Mouse (Mus musculus) midbrain, embryonic 11.5 days (tissue): ENCODE measurements at regions not wholly inside any gene's neighbourhood (a gene's known extent, or its start where the extent isn't known, plus 50 kb on each side); places are given as distances from the start of the nearest gene placed in this dataset.

Source experiments
- ATAC-seq: fragments of 200-750 bp; cut with Nextera tagmentation; 2 replicates; pipeline ENCODE4 v1.8.0; 2017; ENCODE audit warnings: moderate TSS enrichment, moderate library complexity; ENCODE audit not compliant: low FRiP score
- DNase-seq: peaks from one replicate; pipeline ENCODE4 v3.0.0; 2015; ENCODE audit warnings: low spot score; ENCODE audit errors: missing footprints
- H3K27ac ChIP-seq: fragments of 300-500 bp; sonication (generic); 2 replicates; pipeline ENCODE4 v1.5.1; 2014; ENCODE audit warnings: low read depth, low read length
- H3K27me3 ChIP-seq: fragments of 300-500 bp; sonication (generic); 2 replicates; pipeline ENCODE4 v1.6.1; 2014; ENCODE audit warnings: mild to moderate bottlenecking, low read length, moderate library complexity, mixed read lengths; ENCODE audit not compliant: control insufficient read depth, insufficient read depth
- H3K36me3 ChIP-seq: fragments of 300-500 bp; sonication (generic); 2 replicates; pipeline ENCODE4 v1.6.1; 2014; ENCODE audit warnings: mild to moderate bottlenecking, low read length, moderate library complexity, mixed read lengths; ENCODE audit not compliant: control insufficient read depth, insufficient read depth
- H3K4me1 ChIP-seq: fragments of 300-500 bp; sonication (generic); 2 replicates; pipeline ENCODE4 v1.6.1; 2014; ENCODE audit warnings: low read length; ENCODE audit not compliant: control insufficient read depth, insufficient read depth
- H3K4me2 ChIP-seq: fragments of 300-500 bp; sonication (generic); 2 replicates; pipeline ENCODE4 v1.6.1; 2014; ENCODE audit warnings: mild to moderate bottlenecking, moderate library complexity
- H3K4me3 ChIP-seq: fragments of 300-500 bp; sonication (generic); 2 replicates; pipeline ENCODE4 v1.5.1; 2014; ENCODE audit warnings: low read depth, low read length
- H3K9ac ChIP-seq: fragments of 300-500 bp; sonication (generic); 2 replicates; pipeline ENCODE4 v1.6.1; 2014; ENCODE audit warnings: low read length
- H3K9me3 ChIP-seq: fragments of 300-500 bp; sonication (generic); 2 replicates; pipeline ENCODE4 v1.6.1; 2016; ENCODE audit warnings: low read length; ENCODE audit not compliant: control insufficient read depth
- WGBS: fragments of 180-500 bp; shearing (Covaris S2); extraction: QIAGEN DNeasy Blood & Tissue Kit; methylation state at CpG from one replicate; pipeline ENCODE4 v1.1.7; 2014; 5-methylcytosine and 5-hydroxymethylcytosine counted together

DNA sequence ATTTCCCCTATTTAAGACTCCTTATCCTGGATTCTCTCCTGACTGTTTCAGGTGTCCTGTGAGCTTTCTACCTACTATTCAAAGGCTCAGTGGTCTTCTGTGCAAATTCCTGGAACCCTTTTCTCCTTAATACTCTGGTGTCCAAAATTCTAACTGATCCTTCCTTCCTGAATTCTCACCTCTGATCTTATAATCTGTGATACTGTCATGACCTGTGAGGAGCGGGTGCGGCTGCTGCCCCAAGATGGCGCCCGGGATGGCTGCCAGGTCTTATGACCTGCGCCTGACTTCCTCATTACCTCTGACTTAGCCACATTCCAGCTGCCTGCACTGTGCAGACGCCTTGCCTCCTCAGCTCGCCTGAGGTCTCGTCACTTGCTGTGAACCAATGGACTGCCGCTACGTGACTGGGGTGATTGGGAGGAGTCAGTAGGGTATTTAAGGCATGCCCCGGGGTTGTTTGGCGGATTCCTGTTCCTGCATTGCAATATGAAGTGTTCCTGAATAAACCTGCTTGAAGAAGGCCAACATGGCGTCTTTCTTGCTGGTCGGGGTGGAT, 131.2 kb downstream of the Ptbp2 start:
- 95% methylated on average over 14 of the region's 14 CpGs for whole genome bisulfite sequencing
- H3K4me2 ChIP-seq = no peak overlapping the region
- no peaks in the 10 kb centered on the region for H3K27me3 ChIP-seq
- H3K4me1 ChIP-seq = no peaks in the 10 kb centered on the region
- H3K36me3 ChIP-seq = no peaks in the 10 kb centered on the region
- no peaks in the 10 kb centered on the region for H3K9me3 ChIP-seq
- no peak overlapping the region for H3K9ac ChIP-seq
- DNase-seq (peak; percentile 72), ATAC-seq (no peak)
- no peak overlapping the region for H3K27ac ChIP-seq
- no peak overlapping the region for H3K4me3 ChIP-seq

GRCm38 (mm10) chr3:119638633-119639032, 145.6 kb downstream of the Ptbp2 start:
- Histone ChIP-seq H3K4me3 (no peak overlapping the region), H3K4me2 (no peak overlapping the region), H3K27me3 (no peaks in the 10 kb centered on the region; the same call in 1 of the 2 replicates), H3K9me3 (no peaks in the 10 kb centered on the region), H3K9ac (no peak overlapping the region), H3K36me3 (no peaks in the 10 kb centered on the region), H3K4me1 (no peaks in the 10 kb centered on the region), H3K27ac (no peak overlapping the region)
- DNase-seq (no peak), ATAC-seq (no peak)
- 56% methylated on average over 3 of the region's 3 CpGs for WGBS

DNA sequence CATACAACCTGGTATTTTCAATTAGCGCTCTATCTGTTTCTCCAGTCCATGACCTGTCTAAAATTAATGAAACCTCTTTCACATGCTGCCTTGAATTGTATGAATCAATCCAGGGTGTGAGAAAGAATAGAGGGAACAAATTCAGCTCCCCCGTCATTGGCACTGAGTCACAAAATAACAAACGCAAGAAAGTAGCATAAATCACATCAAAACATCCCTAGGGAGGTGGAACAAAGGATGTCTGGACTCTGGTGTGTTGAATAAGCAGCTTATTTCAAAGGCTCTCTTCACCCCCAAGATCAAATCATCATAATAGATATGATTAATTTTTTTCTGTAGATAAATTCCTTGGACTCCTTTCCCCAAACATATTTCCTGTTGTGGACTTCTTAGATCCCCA, 148.6 kb downstream of the Ptbp2 start:
- Histone ChIP-seq H3K4me3 (no peak overlapping the region), H3K36me3 (no peaks in the 10 kb centered on the region), H3K9ac (no peak overlapping the region), H3K4me2 (no peak overlapping the region), H3K4me1 (no peaks in the 10 kb centered on the region), H3K27me3 (no peaks in the 10 kb centered on the region; the same call in 1 of the 2 replicates), H3K27ac (no peak overlapping the region), H3K9me3 (no peaks in the 10 kb centered on the region)
- no peak for DNase-seq
- ATAC-seq = no peak
- WGBS = 64% methylated on average over 3 of the region's 3 CpGs

GRCm38 (mm10) chr3:119633516-119633915, 150.8 kb downstream of the Ptbp2 start:
- no peaks in the 10 kb centered on the region for H3K4me1 ChIP-seq
- no peaks in the 10 kb centered on the region for H3K9me3 ChIP-seq
- no peak overlapping the region for H3K9ac ChIP-seq
- no peak overlapping the region for H3K4me3 ChIP-seq
- no peak overlapping the region for H3K27ac ChIP-seq
- H3K27me3 ChIP-seq = no peaks in the 10 kb centered on the region; the same call in 1 of the 2 replicates
- ATAC-seq (no peak), DNase-seq (no peak)
- WGBS = 94% methylated on average over 2 of the region's 2 CpGs
- no peaks in the 10 kb centered on the region for H3K36me3 ChIP-seq
- no peak overlapping the region for H3K4me2 ChIP-seq

DNA sequence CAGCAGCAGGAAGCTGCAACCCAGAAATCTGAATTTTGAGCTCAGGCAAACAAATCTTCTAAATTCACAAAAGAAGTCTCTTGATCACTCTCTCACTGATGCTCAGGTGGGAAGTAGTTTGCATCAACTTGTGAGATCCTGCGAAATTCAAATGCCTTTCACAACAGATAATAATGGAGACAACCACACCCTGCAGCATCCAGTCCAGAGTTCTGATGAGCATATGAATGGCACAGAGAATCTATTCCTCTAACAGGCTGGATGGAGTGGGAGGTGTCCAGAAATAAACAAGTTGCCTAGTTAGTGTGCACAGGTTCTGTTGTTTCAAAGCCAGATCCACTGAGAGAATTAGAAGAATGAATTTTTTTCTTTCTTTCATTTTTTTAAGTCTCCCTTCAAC, 178.2 kb downstream of the Ptbp2 start:
- Histone ChIP-seq H3K27me3 (no peaks in the 10 kb centered on the region), H3K4me1 (no peaks in the 10 kb centered on the region), H3K9ac (no peak overlapping the region), H3K9me3 (no peaks in the 10 kb centered on the region), H3K4me2 (no peak overlapping the region), H3K4me3 (no peak overlapping the region), H3K27ac (no peak overlapping the region), H3K36me3 (no peaks in the 10 kb centered on the region)
- no peak for ATAC-seq
- 91% methylated on average over 1 of the region's 1 CpGs for WGBS
- DNase-seq = no peak

DNA sequence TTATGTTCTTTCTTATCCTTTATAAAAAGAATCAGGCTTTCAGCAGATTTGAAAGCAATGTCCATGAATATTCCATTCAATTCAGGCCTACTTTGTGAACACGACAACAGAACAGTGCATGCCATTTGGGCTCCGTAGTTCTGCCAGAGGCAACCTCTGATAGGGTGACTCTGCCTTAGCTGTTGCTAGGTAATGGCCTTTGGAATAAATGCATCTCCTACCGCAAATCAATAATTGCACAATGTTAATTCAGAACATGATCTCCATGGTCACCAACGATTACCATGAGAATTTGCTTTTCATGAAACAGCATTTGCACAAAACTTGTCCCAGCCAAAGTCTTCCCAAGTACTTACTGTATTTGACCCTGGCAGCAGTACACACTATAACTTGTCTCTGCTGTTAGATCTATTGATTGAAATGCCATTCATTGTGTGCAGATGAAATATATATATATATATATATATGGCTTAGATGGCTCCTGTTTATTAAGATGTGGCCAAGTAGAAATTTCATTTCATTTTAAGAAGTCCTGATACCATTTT, 195.3 kb downstream of the Ptbp2 start:
- H3K27ac ChIP-seq = no peak overlapping the region
- no peak overlapping the region for H3K9ac ChIP-seq
- ATAC-seq (peak; percentile 90), DNase-seq (no peak)
- H3K4me3 ChIP-seq = no peak overlapping the region
- 35% methylated on average over 4 of the region's 4 CpGs for WGBS
- H3K9me3 ChIP-seq = no peaks in the 10 kb centered on the region
- no peak overlapping the region for H3K4me2 ChIP-seq
- no peaks in the 10 kb centered on the region for H3K36me3 ChIP-seq
- peaks cover 2% of the 10 kb centered on the region for H3K4me1 ChIP-seq
- H3K27me3 ChIP-seq = no peaks in the 10 kb centered on the region

- no peaks in the 10 kb centered on the region for H3K36me3 ChIP-seq
Observed at GRCm38 (mm10) chr3:119587971-119588370, 196.3 kb downstream of the Ptbp2 start.

DNA sequence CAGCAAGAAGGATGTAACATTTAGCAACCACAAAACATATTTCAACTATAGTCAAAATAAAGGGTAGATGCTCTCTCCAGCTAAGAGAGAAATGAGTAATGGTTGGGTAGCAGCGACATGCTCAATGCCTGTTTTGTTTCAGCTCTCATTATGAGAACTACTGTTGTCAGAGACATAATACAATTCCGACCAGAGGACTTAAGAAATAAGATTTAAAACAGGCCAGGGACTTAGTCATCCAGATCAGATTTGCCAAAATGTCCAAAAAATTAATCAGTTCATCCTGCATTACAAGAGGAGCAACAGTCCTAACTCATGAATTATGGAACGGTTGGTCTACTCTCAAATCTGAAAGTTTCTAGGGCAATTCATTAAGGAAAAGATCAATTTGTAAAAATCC, 208.8 kb downstream of the Ptbp2 start:
- Histone ChIP-seq H3K9me3 (no peaks in the 10 kb centered on the region), H3K4me2 (no peak overlapping the region), H3K27me3 (no peaks in the 10 kb centered on the region), H3K36me3 (no peaks in the 10 kb centered on the region), H3K9ac (no peak overlapping the region), H3K27ac (no peak overlapping the region), H3K4me1 (no peaks in the 10 kb centered on the region), H3K4me3 (no peak overlapping the region)
- ATAC-seq (no peak), DNase-seq (no peak)
- WGBS = 85% methylated on average over 3 of the region's 3 CpGs

More at GRCm38 (mm10) chr3:119587971-119588370, 196.3 kb downstream of the Ptbp2 start:
- Histone ChIP-seq H3K4me3 (no peak overlapping the region), H3K4me1 (peaks cover 2% of the 10 kb centered on the region), H3K4me2 (no peak overlapping the region), H3K27me3 (no peaks in the 10 kb centered on the region), H3K9ac (no peak overlapping the region), H3K27ac (no peak overlapping the region), H3K9me3 (no peaks in the 10 kb centered on the region)
- DNase-seq (no peak), ATAC-seq (no peak)
- WGBS = 87% methylated on average over 2 of the region's 2 CpGs

DNA sequence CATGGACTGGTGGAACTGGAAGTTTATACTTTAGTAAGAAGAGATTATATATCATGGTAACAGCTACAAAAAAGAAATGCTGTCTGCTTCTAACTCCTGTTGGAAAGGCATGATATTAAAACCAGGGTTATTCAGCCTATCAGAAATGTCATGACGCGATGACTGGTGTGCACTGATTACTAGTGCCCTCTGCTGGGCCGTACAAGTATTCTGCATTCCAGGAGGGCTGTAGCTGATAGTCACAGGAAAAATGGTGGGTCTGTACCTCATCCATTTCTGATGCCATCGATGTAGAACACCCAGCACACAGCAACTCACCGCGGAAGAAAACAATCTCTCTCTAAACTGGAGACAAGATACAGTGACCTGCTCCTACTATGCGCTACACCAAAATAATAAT, 246.4 kb downstream of the Ptbp2 start:
- WGBS = 76% methylated on average over 7 of the region's 7 CpGs
- no peaks in the 10 kb centered on the region for H3K4me1 ChIP-seq
- no peaks in the 10 kb centered on the region for H3K9me3 ChIP-seq
- no peak overlapping the region for H3K9ac ChIP-seq
- H3K36me3 ChIP-seq = no peaks in the 10 kb centered on the region
- DNase-seq (no peak), ATAC-seq (no peak)
- no peaks in the 10 kb centered on the region for H3K27me3 ChIP-seq
- no peak overlapping the region for H3K27ac ChIP-seq
- no peak overlapping the region for H3K4me3 ChIP-seq
- no peak overlapping the region for H3K4me2 ChIP-seq
